Mouse (Mus musculus): ENCODE measurements around the gene Hook2.

- TF ChIP-seq POLR2A (IDR thresholded peaks at IDR 0.05; ENCODE audit: low read depth, low read length) (no peak), CTCF (IDR thresholded peaks at IDR 0.05; ENCODE audit: extremely low read depth, insufficient read depth, insufficient read length, insufficient replicate concordance) (no peak)
Observed at GRCm38 (mm10) chr8:84995680-84996079, 5.3 kb downstream of the Hook2 start.
